Mouse (Mus musculus) left cerebral cortex, postnatal 4 days (tissue): Measurements from ENCODE around the gene Pars2. TPM values are rescaled to one million over a fixed set of nuclear protein-coding genes. Genes with fewer than 3 reads are reported as not detected.
A peak's percentile ranks its signal among the peaks of the same experiment; 100 is the strongest.

Source experiments
- DNase-seq: peaks from one replicate; pipeline ENCODE4 v3.0.0-alpha.2; 2022
- intact Hi-C: fragments of 180-260 bp; cut with DNase I; formaldehyde crosslinking; loops from one replicate; pipeline ENCODE4 v1.15.1; 2025
- total RNA-seq, 2 experiments: library from RNA; stranded (reverse); gene quantifications; 2 replicates each; pipeline ENCODE4 v1.2.3; 2021

Pars2 gene
- total RNA-seq = 1 to 10 TPM; 6.0 to 9.2 TPM

DNA sequence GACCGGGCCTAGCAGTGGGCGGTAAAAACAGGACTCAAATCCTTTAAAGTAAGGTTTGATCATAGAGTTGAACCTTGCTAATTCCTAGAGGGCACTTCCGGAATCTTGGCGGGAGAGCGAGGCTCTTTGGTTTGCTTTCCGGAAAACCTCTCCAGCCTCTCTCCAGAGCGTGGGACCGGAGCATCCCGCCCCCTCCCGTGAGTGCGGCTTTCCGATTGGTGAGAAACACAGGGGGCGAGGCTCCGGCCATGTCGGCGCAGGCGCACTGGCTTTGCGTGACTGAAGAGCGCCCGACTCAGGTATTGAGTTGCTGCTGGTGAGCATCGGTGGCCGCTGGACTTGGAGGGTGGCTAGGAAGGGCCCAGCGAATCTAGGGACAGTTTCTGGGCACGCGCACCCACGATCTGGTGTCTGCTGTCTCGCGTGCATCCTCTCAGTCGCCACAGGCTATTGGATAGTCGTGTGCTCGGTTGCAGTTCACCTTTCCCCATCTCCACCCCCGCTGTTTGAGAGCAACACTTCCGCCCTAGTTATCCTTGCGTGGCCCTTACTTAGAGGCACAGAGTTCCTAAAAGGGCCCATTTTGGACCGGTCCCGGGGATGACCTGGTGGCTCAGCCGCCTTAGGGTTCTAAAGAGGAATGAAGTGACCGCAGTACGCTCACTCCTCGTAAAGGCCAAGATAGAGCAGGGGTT, at the start of gene Pars2:
Pars2 (plus strand) TSS at position 237 of the 695 bp plus-strand sequence.
- intact Hi-C loops = no loop called here
- DNase-seq = peak; percentile 99

DNA sequence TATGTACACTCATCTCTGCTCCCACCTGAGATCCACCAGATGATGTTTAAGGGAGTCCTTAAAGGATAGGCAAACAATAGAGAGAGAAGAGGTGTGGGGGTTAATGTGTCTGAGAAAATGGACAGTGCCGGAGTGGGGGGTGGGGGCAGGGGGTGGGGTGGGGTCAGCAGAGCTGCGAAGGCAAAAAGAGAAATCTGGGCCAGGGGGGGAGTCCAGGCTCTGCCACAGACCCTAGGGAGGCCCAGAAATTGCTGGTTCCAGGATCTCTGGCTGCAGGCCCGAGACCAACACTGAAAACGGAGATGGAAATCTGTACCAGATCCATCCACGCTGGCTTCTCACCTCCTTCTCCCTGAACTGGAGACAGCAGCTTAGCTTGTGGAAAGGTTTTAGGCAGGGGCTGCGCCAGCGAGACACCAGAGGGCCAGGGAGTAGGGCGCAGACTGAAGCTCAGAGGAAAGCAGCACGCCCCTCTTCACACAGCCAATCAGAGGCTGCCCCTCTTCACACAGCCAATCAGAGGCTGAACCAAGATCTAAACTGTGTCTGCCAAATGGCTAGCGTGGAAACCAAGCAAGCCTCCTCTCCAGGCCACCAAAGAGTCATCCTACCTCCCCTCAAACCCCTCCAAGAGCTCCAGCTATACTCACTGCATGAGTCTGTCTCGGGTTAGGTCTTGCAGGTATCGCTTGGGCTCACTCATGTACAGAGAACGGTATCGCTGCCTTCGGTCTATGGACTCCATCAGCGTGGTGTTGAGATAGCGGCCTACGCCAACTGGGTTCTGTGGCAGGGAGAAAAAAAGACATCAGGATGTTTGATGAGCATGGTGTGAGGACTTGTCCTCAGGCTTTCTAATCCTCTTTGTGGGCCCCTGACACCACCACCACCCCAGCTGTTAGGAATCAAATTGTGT, 44.0 kb upstream of the Pars2 start:
- intact Hi-C loops = no loop called here
- DNase-seq = no peak

DNA sequence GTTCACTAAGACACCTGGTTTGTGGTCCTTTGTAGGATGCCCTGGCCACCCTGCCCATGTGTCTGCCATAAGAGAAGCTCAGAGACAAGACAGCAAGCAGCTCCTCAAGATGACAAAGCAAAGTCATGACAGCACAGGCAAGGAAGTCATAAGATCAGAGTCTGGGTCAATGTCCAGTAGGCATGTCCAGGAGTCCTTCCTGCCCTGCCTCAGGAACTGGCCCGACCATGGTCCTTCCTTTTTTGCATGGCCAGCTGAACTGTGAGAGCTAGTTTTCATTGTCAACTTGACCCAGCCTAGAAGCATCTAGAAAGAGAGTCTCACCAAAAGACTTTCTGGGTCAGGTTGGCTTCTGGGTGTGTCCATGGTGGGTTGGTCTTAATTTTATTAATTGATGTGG, 43.0 kb upstream of the Pars2 start:
- no peak for DNase-seq
- intact Hi-C loops = no loop called here

DNA sequence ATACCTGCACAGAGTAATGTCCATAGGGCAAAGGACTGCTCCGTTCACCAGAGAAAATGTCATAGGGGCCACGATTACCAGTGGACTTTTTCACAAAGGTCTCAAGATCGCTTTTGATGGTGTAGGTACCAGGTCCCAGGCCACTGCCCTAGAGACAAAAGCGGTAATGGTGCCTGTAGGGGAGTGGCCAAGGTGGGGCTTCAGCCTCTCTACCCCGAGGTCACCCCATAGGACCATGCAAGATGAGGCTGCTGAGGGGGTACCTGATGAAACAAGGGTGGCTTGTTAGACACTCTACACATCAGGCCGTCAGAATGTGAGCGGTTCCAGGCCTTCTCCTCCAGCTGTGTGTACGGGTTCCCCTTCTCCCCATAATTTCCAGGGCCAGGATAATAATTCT, 37.8 kb upstream of the Pars2 start:
- DNase-seq = no peak
- intact Hi-C loops = loop anchor here (5.0 to 10.0 kb wide), 2 partner anchors 222 to 549 kb away; no protein-coding TSS in a partner anchor

DNA sequence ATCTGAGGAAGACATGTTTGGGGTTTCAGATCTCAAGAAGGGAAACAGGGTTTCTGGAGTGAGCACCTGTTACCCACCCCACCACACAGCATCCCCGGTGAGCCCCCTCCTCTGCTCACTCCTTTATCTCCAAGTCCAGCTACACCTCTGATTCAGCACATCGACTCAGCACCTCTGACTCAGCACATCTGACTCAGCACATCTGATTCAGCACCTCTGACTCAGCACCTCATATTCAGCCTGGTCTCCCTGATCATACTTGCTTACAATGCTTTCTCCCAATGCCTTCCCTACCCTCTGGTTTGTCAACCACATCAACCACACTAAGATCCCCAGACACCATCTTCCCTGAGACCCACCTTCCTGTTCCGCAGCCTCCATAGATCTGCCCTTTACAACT, 37.3 kb upstream of the Pars2 start:
- DNase-seq = no peak
- intact Hi-C loops = loop anchor here (5.0 to 10.0 kb wide), 2 partner anchors 221 to 549 kb away; no protein-coding TSS in a partner anchor

DNA sequence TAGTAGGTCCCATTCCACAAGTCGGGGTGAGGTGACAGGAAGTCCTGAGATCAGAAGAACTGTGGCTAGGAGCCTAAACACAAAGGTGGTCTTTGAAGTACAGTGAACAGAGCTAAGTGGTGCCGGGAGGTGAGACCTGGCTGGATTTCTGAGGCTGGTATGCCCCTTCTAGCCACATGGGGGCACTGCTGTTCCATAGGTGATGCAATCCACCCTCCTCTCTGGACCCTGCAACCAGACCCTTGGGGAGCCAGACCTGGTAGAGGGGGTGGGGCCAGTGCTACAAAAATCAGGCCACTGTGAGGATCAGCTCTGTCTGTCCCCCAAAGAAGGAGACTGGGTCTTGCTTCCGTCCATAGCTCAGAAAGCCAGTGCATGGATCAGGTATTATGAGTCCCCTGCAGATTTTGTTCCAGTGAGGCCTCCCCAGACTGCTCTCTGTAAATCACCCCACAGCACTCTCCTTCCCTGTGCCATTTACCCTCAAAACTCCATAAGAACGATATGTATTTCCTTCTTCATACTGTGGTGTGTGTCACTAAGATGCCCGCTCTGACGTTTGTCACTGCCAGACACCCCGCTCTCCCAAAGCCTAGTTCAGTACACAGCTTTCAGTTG, 36.6 kb upstream of the Pars2 start:
- peak; percentile 82 for DNase-seq
- intact Hi-C loops = loop anchor here (5.0 to 10.0 kb wide), 2 partner anchors 221 to 548 kb away; no protein-coding TSS in a partner anchor

DNA sequence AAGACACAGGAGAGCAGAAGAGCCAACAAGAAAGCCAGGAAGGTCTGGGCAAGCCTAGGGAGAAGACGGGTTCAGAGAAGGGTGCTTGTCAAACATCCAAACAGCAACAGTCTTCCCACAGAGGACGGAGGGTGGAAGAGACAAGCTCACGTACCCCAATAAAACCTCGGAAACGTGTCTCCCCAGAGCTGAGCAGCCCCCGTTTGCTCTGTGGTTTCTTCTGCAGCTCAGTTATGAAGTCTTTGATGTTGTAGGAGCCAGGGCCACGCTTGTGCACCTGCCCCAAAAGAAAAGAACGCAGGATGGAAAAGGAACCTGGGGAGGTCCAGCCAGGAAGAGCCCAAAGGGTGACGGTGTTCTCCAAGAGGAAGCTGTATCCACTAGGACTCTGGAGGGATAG, 36.0 kb upstream of the Pars2 start:
- intact Hi-C loops = loop anchor here (5.0 to 10.0 kb wide), 3 partner anchors 92 to 547 kb away; no protein-coding TSS in a partner anchor
- no peak for DNase-seq

DNA sequence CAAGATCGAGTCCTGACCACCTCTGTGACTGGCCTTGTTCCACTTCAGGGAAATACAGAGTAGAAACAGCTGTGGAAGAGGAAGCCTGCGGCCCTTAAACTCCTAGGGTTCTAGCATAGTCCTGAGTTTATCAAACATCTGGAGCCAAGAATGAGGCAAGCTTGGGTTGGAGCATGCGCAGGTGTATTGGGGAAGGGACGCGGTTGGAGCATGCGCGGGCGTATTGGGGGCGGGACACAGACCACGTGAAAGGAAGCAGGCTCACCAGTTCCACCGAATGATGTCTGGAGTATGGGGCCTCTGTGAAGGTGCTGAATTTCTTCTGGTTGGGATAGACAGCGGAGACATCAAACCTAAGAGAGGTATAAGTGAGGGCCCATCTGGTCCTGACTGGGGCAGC, 35.2 kb upstream of the Pars2 start:
- no peak for DNase-seq
- intact Hi-C loops = loop anchor here (5.0 to 10.0 kb wide), 2 partner anchors 92 to 219 kb away; no protein-coding TSS in a partner anchor

DNA sequence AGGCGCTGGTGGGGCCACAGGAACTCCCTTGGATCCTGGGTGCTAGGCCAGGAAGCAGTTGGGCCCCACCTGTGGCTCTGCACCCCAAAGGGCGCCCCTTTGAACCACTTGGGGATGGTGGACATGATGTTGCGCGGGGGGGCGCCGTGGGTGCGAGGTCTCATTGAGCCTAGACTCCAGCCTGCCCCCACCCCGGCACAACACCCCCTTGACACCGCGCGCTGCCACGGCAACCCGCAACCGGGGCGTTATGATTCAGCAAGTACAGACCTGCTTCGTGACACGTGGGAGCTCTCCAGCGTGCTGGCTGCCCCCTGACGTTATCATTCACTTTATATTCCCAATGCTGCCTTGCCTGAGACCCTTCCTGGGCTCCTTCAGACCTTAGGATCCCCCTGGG, 33.8 kb upstream of the Pars2 start, which contains the start of gene Lexm:
Lexm (minus strand) TSS at position 186 of the 400 bp plus-strand sequence.
- DNase-seq = no peak

DNA sequence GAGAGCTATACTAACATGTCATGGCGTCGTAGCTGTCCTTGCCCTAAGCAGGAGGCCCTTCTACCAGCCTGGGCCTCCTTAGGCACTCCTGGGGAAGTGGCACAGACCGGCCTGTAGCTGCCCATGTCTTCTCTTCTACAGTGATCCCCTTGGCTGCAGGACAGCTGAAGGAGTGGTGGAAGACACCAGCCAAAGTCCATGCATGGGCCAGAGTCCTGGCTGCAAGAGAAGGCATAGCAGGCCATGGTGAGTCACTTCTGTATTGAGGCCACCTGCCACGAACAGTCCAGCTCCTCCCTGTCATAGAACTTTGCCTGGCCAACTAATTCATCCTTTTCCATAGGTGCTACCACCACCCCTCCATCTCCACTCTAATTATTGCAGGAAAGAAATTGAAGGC, 32.0 kb upstream of the Pars2 start:
- DNase-seq = no peak
- intact Hi-C loops = loop anchor here (5.0 to 10.0 kb wide), 2 partner anchors 88 to 216 kb away; no protein-coding TSS in a partner anchor

More for the DNA sequence above, 33.8 kb upstream of the Pars2 start, which contains the start of gene Lexm:
- intact Hi-C loops = loop anchor here (5.0 to 10.0 kb wide), 2 partner anchors 90 to 218 kb away; no protein-coding TSS in a partner anchor

DNA sequence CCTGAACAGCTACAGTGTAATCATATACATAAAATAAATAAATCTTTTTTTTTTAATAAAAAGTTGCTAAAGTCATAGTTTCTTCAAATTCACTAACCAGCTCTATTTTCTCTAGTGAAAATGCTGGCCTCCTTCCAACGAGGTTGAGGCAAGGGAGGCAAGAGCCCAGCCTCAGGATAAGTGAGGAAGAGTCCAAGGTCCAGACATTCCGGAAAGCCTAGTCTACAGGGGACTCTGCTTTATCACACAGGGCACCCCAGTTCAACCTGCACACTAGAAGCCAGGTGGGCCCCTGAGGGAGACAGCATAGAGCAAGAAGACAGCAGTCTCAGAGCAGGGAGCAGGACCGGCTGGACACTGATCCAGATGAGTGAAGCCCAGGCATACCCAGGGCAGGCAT, 29.4 kb upstream of the Pars2 start:
- intact Hi-C loops = no loop called here
- DNase-seq = no peak

DNA sequence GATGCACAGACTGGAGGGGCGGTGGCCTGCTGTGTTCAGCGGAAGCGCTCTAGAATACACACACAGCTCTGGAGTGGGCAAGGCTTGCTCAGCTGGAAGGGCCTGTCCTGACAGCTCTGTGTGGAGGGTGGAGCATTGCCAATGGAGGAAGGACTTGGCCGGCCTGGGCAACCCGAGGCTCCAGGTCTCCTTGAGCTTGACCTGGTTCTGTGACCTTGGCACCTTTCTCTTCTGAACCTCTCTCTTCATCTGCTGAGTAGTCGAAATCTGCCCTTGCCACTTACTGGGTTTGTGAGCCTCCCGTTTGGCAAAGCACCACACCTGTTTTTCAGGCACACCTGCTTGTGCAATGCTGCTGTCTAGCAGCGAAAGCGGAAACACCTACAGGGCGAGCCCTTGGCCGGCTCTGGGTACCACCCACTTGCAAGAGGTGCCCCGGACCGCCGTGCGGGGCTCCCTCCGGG, 28.8 kb upstream of the Pars2 start, which contains the start of gene Ttc22:
Ttc22 (plus strand) TSS at position 403 of the 464 bp plus-strand sequence.
- peak; percentile 64 for DNase-seq
- intact Hi-C loops = no loop called here

DNA sequence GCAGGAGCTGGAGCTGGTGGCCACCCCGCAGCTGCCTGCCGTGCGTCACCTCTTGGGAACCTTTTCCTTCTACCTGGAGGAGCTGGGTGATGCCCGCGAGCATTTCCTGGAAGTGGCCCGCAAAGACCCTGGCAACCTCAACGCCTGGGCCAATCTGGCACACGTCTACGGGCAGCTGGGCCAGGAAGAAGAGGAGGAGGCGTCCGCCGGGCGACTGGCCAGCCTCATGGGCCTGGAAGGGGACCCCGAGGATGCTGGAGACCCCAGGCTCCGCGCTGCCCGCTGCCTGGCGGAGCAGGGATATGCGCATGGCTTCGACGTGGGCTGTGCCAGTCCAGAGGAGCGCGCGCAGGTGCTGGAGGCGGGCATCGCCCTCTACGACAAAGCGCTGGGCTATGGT, 28.2 kb upstream of the Pars2 start:
- DNase-seq = peak; percentile 62
- intact Hi-C loops = no loop called here

DNA sequence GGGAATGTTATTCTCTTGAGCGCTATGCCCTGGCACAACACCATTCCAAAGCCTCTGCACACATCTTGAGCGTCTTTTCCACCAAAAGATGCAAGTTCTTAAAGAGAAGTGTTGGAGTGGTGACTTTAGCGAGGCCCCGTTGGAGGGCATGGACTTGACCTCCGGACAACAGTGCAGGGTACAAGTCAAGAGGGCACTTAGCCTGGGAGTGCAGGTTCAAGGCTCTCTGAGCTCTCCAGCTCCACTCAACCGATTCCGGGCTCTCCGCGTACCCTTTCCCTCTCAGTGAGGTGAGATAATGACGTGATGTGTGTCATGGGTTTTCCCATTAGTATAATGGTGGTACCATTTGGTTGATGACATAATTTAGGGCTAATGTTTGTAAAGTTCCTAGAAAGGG, 26.6 kb upstream of the Pars2 start:
- intact Hi-C loops = no loop called here
- DNase-seq = no peak

DNA sequence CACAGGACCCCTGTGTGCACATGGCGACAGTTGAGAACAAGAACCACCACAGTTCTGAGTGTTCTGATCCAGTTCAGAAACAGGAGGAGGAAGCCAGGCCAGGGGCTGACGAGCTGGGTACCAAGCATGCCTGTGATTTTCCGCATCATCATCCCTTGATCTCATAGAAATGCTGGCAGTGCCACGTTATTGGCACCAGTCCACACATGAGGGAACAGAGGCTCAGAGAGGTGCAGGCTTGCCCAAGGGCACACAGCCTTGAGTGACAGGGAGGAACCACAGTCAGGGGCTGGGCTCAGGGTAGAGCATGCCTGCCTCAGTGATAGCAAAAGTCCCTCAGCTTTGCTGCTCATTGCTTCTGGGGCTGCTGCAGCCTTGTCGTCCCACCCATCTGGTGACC, 23.1 kb upstream of the Pars2 start:
- DNase-seq = peak; percentile 48
- intact Hi-C loops = no loop called here

DNA sequence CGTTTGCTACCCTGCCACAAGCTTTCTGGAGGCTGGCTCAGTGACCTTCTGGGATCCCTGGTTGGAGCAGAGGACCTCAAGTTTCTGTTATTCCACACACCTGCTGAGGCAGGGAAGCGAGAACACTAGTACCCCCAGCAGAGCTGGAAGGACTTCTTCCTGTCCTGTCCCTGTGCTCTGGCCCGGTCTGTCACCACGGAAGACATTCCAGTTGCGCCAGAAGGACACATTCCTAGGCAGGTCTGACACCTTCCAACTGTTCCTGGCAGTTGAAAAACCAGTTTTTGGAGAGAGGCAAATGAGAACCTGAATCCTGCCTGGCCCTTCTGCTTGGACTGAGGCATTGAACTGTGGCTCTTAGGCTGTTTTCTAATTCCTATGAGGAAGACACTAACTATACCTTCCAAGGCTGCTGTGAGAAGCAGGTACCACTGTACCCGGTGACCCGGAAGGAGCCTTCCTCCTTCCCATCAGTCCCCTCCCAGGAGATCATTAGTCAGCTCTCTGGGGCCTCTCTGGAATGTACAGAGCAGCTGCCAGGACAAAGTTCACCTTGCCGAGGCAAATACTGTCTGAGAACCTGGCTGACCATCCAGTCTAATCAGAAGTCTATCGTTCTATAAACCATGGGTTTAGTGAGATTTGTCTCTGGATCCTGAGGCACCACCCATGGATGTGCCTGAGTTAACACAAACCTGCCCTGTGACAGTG, 22.1 kb upstream of the Pars2 start:
- no peak for DNase-seq
- intact Hi-C loops = no loop called here

DNA sequence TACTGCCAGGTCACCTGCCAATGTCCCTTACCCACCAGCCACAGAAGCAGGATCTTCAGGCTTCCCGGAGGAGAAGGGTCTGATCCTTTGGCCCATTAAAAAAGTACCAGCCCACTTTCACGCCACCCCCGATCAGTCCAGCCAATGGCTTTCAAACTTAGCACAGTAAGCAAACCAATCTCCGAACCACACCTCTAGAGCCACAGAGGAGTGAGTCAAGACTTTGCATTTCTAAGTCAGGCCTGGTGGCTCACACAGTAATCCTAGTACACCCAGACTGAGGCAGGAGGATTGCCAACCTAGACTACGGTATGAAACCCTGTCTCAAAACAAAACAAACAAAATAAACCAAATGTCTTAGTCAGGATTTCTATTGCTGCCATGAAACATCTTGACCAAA, 21.5 kb upstream of the Pars2 start:
- intact Hi-C loops = no loop called here
- no peak for DNase-seq

DNA sequence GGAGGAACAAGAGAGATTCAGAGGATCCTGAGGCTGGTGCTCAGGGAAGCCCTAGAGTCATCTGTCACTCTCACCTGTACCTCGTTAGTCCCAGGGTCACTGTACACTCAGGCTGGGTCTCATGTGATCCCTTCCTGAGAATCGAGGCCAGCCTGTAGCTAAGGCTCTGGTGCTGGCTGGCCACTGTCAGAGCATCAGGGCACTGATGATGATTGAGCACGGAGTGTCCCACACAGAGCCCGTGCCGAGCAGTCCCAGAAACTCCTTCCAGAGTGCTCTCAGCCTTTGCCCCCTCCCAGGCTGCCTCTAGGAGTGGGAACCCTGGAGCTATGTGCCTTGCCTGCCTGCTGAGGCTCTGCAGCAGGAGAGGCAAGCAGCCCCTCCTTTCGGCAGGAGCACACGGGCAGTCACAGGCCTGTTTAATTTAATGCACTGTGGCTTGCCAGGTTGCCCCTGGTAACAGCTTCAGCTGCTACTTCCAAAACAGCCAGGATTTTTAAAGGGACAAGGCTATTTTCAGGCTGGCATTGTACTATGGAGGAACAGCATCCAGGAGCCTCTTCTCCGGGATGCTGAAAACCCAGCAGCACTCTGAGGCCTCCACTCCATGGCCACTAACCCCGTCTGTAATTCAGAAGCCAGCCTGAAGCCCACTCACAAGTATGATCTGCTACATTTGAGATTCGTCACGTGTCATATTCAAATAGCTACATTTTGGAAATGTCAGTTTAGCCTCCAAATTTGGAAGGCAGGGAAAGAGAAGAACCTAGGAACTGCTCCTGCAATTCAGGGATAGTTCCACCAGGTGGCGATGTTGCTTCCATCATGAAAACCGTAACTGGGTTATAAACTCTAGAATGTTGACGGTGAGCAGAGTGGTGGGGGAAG, 20.3 kb upstream of the Pars2 start:
- DNase-seq = peak; percentile 80
- intact Hi-C loops = loop anchor here (1.0 kb wide), 1 partner anchor 78 kb away; no protein-coding TSS in a partner anchor

DNA sequence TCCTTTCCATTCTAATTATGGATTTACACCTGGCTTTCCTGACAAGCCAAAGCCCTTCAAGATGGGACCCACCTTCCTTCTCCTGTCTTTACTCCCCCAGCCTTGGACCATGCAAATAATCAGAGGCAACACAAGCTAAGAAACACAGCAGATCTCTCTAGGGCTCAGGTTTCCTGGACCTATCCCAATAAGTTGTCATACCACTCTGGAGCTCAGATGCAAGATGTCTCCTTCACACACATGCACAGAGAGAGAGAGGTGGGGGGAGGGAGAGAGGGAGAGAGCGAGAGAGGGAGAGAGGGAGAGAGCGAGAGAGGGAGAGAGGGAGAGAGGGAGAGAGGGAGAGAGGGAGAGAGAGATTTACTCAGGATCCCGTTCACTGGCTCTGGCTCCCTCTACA, 18.6 kb upstream of the Pars2 start:
- no peak for DNase-seq
- intact Hi-C loops = no loop called here
